Mouse (Mus musculus) spleen, adult 2 months (tissue): Measurements from ENCODE around the gene Asap2. TPM values are rescaled to one million over a fixed set of nuclear protein-coding genes. Genes with fewer than 3 reads are reported as not detected.

ENCODE experiments used
- DNase-seq, 2 experiments: peaks; one replicate each; pipeline versions ENCODE4 v3.0.0 to v3.0.0-alpha.2; 2012 to 2021; ENCODE audit warnings: low spot score in 2 of 2, low read depth in 1 of 2
- H3K27ac ChIP-seq: fragments of 200-500 bp; 2 replicates; pipeline ENCODE4 v1.5.1; 2012; ENCODE audit warnings: low read length, inconsistent platforms; ENCODE audit not compliant: insufficient read depth
- H3K27me3 ChIP-seq: fragments of 200-500 bp; 2 replicates; pipeline ENCODE4 v1.6.1; 2012; ENCODE audit warnings: mild to moderate bottlenecking, moderate library complexity, low read length, inconsistent platforms; ENCODE audit not compliant: control insufficient read depth, insufficient read depth
- H3K36me3 ChIP-seq: fragments of 200-500 bp; 2 replicates; pipeline ENCODE4 v1.6.1; 2012; ENCODE audit warnings: mild to moderate bottlenecking, low read length, inconsistent platforms; ENCODE audit not compliant: control insufficient read depth, insufficient read depth
- H3K4me1 ChIP-seq: fragments of 200-500 bp; 2 replicates; pipeline ENCODE4 v1.6.1; 2011; ENCODE audit warnings: inconsistent platforms; ENCODE audit not compliant: control insufficient read depth, insufficient read depth, insufficient read length
- H3K4me3 ChIP-seq: fragments of 200-500 bp; 2 replicates; pipeline ENCODE4 v1.5.1; 2011; ENCODE audit warnings: mild to moderate bottlenecking, inconsistent platforms; ENCODE audit not compliant: insufficient read depth, insufficient read length; ENCODE audit errors: extremely low read depth
- CTCF ChIP-seq: fragments of 200-500 bp; IDR thresholded peaks from 2 replicates; pipeline ENCODE4 v1.5.1; 2011; ENCODE audit warnings: mild to moderate bottlenecking, inconsistent platforms; ENCODE audit not compliant: insufficient read depth, insufficient read length, insufficient replicate concordance; ENCODE audit errors: extremely low read depth
- POLR2A ChIP-seq: fragments of 200-500 bp; IDR thresholded peaks from 2 replicates; pipeline ENCODE4 v1.6.1; 2011; ENCODE audit warnings: low read depth, low read length, inconsistent platforms
- WGBS: fragments of 180-500 bp; shearing (Covaris S2); methylation state at CpG from one replicate; pipeline ENCODE4 v1.1.7; 2018; 5-methylcytosine and 5-hydroxymethylcytosine counted together
- polyA plus RNA-seq: library from polyadenylated mRNA; depleted of rRNA; stranded (reverse); fragments of >200 nt; gene quantifications from 2 replicates; pipeline ENCODE4 v1.2.3, GENCODE M21; 2012

Gene Asap2
- polyA plus RNA-seq, 1 experiment = 3.3 TPM

DNA sequence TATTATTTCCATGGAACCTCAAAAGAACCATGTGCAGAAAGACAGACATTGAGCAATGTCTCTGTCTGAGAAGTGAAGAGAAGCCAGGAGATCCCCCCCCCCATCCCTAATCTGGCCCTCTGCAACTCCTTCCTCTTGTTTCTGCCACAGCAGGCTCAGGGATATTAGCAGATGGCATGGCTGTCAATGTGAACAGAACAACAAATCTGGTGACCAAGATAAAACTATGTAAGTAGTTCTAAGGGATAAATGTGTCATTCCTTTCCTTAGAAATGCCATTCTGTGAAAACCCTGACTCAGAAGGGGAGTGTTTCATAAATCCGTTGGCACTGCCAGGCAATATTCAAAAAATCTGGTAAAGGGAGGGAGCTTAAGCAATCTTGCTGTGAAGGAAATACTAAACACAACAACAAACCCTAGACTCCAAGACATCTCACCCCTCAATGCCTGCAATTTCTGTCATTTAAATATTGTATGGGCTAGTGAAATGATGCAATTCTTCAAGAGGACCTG, 287.1 kb downstream of the Asap2 start:
- Histone ChIP-seq H3K36me3 (peaks cover 13% of the 10 kb centered on the region), H3K4me3 (no peak overlapping the region), H3K4me1 (no peaks in the 10 kb centered on the region), H3K27ac (no peak overlapping the region), H3K27me3 (no peaks in the 10 kb centered on the region)
- no peak for TF ChIP-seq CTCF
- TF ChIP-seq POLR2A = no peak
- WGBS = 95% methylated on average over 1 of the region's 1 CpGs
- DNase-seq = no peak

DNA sequence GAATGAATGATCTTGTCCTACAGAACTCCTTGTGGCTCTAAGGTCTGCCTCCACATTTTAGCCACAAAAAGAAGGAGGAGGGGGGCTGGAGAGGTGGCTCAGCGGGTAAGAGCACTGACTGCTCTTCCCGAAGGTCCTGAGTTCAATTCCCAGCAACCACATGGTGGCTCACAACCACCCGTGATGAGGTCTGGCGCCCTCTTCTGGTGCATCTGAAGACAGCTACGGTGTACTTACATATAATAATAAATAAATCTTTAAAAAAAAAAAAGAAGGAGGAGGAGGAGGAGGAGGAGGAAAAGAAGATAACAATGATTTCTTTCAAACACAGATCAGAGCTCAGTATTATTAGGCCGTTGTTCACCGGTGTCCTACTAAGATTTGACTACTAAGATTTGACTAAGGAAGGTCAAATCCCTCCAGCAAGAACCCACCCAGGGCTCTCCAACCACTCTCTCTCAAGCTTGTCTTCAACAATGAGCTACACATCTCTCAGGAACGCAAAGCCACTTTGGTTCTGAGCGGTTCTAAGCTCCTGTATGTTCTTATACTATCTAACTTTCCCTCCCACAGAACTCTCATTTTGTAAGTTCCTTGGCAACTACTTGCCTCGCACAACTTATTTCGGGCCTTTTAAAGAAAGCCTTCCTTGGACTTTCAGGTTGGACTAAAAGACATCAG, 294.6 kb downstream of the Asap2 start, which contains the start of gene Cpsf3:
Cpsf3 (plus strand) TSS at position 631 of the 681 bp plus-strand sequence.
- peaks cover 1% of the 10 kb centered on the region; the same call in 1 of the 2 replicates for H3K36me3 ChIP-seq
- peak within 1 kb of the TSS; percentile 96 for H3K27ac ChIP-seq
- peak within 1 kb of the TSS; percentile 82 for H3K4me3 ChIP-seq
- no peak for TF ChIP-seq POLR2A
- no peak for TF ChIP-seq CTCF
- no peaks in the 10 kb centered on the region; the same call in 1 of the 2 replicates for H3K4me1 ChIP-seq
- DNase-seq = no peak
- WGBS = 62% methylated on average over 11 of the region's 11 CpGs
- H3K27me3 ChIP-seq = no peaks in the 10 kb centered on the region

- Histone ChIP-seq H3K4me3 (peak overlapping the region; percentile 82), H3K36me3 (peaks cover 6% of the 10 kb centered on the region; the same call in 1 of the 2 replicates), H3K27ac (peak overlapping the region; percentile 87), H3K27me3 (no peaks in the 10 kb centered on the region), H3K4me1 (no peaks in the 10 kb centered on the region; the same call in 1 of the 2 replicates)
- under 1% methylated on average over 42 of the region's 47 CpGs for WGBS
- TF ChIP-seq POLR2A (no peak), CTCF (no peak)
- peak in 1 of 2 experiments; percentile 25 for DNase-seq
Measured at GRCm38 (mm10) chr12:21285508-21286242, 295.4 kb downstream of the Asap2 start.

GRCm38 (mm10) chr12:21286243-21286622, 296.0 kb downstream of the Asap2 start, which contains the start of gene Itgb1bp1:
Gene Itgb1bp1, minus strand, starts transcription at chr12:21286284.
- Histone ChIP-seq H3K4me1 (no peaks in the 10 kb centered on the region; the same call in 1 of the 2 replicates), H3K36me3 (peaks cover 6% of the 10 kb centered on the region; the same call in 1 of the 2 replicates), H3K27me3 (no peaks in the 10 kb centered on the region), H3K27ac (peak within 1 kb of the TSS; percentile 96), H3K4me3 (peak within 1 kb of the TSS; percentile 82)
- DNase-seq = peak; percentile 93 to 94
- no peak; the same call in 1 of the 2 replicates for TF ChIP-seq POLR2A
- TF ChIP-seq CTCF = no peak
- under 1% methylated on average over 28 of the region's 28 CpGs for WGBS

DNA sequence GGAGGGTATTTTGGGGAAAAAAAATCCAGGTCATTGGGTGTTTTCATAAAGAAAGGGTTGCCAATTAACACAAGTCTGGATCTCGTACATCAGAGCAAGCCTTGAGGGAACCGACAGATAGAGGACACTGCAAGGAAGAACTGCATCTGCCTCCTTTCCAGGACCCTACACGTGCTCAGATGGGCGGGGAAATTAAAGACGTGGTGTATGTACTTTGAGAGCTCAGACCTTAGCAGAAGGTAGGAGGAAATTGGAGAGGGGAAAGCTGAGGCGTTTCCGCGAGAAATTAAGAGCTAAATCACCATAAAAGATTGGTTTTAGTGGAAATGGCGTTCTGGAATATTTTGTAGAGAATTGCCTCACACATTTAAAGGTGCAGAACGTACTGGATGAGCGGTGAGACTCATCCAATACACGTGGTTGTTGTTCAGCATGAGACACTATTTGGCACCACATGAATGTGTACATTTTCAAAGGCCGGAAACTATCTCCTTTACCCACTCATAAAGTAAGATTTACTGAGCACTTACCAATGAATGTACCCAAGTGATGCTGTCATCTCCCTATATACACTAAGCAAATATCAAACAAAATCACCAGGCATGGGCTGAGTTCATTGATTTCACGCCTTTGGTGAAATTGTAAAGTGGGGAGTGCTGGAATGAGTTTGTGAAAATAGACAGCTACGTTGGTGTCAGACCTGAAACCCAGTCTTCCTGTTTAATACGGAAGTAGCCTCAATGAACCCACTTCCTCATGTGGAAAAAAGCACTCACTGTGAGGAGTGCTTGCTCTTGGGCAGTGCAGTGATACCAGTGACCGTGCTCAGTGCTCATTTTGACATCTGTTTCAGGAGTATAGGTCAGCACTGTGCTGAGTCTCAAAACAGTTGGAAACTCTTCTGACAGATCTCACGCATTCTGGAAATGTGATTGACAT, 296.7 kb downstream of the Asap2 start:
- peak overlapping the region; percentile 96 for H3K27ac ChIP-seq
- no peak for TF ChIP-seq CTCF
- no peak for TF ChIP-seq POLR2A
- H3K4me3 ChIP-seq = peak overlapping the region; percentile 82
- H3K4me1 ChIP-seq = no peaks in the 10 kb centered on the region; the same call in 1 of the 2 replicates
- no peaks in the 10 kb centered on the region for H3K27me3 ChIP-seq
- DNase-seq = peak; percentile 34 to 50
- peaks cover 9% of the 10 kb centered on the region for H3K36me3 ChIP-seq
- 10% methylated on average over 18 of the region's 18 CpGs for WGBS

- no peak for TF ChIP-seq CTCF
- TF ChIP-seq POLR2A = no peak
- 90% methylated on average over 3 of the region's 3 CpGs for WGBS
- Histone ChIP-seq H3K27me3 (no peaks in the 10 kb centered on the region), H3K4me3 (no peak overlapping the region), H3K36me3 (peaks cover 23% of the 10 kb centered on the region), H3K4me1 (no peaks in the 10 kb centered on the region; the same call in 1 of the 2 replicates), H3K27ac (no peak overlapping the region)
- no peak for DNase-seq
Measured at GRCm38 (mm10) chr12:21288716-21289395, 298.6 kb downstream of the Asap2 start.
